Mouse (Mus musculus) thymus, adult 2 months (tissue): ENCODE data around the gene Ado.

ENCODE experiments used
- CTCF ChIP-seq: fragments of 200-500 bp; IDR thresholded peaks from 2 replicates; pipeline ENCODE4 v1.5.1; 2012; ENCODE audit warnings: mild to moderate bottlenecking, control low read depth, low read length, moderate library complexity, borderline replicate concordance; ENCODE audit not compliant: control insufficient read depth, poor library complexity, insufficient read depth; ENCODE audit errors: extremely low read depth
- POLR2A ChIP-seq: fragments of 200-500 bp; IDR thresholded peaks from 2 replicates; pipeline ENCODE4 v1.6.1; 2012; ENCODE audit warnings: mild to moderate bottlenecking, low read length, control low read depth, moderate library complexity; ENCODE audit not compliant: control insufficient read depth, poor library complexity, insufficient read depth; ENCODE audit errors: extremely low read depth

DNA sequence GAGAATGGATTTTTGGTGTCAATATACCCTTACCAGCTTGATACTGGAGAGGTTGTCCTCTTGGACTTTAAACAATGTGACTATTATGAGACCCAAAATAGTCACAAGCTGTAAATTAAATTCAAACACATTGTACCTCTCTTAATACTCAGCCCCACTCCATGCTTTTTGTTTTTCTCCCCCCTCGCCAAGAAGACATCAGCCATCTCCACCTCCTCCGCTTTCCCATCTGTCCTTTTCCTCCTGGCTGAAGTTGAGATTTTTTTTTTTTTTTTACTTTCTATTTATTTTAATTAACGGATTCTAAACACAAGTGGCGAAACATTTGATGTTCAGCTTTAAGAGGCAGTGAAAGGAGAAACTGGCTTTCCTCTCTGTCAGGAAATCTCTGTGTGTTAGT, 9.3 kb upstream of the Ado start:
- TF ChIP-seq CTCF: no peak
- no peak for TF ChIP-seq POLR2A
